Mouse (Mus musculus): ENCODE data around the gene Nlgn2. TPM values are rescaled to one million over a fixed set of nuclear protein-coding genes. Genes with fewer than 3 reads are reported as not detected.

The Nlgn2 gene
- polyA plus RNA-seq, 1 experiment from 2014 or later = 13.3 TPM

DNA sequence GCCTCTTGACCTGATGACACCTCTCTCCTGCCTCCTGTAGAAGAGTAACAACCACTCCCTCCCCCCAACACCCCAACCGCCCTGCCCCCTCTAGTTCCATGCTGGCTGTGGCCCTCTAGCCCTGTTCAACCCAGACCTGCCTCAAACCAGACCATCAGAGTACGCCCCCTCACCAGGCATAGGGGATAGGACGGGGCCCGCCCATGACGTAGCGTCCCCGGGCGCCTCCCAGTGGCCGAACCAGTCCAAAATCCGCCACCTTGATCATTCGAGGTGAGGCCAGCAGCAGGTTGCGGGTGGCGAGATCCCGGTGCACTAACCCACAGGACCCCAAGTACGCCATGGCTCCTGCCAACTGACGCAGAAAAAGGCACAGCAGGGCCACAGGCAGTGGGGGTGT, 17.8 kb upstream of the Nlgn2 start:
- H3K27me3 ChIP-seq = peaks cover 27% of the 10 kb centered on the region
- H3K9me3 ChIP-seq = no peaks in the 10 kb centered on the region
- H3K9ac ChIP-seq = no peak overlapping the region
- H3K4me3 ChIP-seq (replicated peaks) = no peak overlapping the region
- peak overlapping the region; percentile 4; the same call in 1 of the 2 replicates for H3K4me2 ChIP-seq
- 0 out of 2 replicates have a peak overlapping the region, but pooled peaks have one; percentile 33 for H3K27ac ChIP-seq
- ATAC-seq (ENCODE audit: low FRiP score) = no peak; the same call in 1 of the 2 replicates
- 16% methylated on average over 16 of the region's 16 CpGs for WGBS
- H3K4me1 ChIP-seq = peaks cover 12% of the 10 kb centered on the region
- H3K36me3 ChIP-seq (replicated peaks) = peaks cover 17% of the 10 kb centered on the region

DNA sequence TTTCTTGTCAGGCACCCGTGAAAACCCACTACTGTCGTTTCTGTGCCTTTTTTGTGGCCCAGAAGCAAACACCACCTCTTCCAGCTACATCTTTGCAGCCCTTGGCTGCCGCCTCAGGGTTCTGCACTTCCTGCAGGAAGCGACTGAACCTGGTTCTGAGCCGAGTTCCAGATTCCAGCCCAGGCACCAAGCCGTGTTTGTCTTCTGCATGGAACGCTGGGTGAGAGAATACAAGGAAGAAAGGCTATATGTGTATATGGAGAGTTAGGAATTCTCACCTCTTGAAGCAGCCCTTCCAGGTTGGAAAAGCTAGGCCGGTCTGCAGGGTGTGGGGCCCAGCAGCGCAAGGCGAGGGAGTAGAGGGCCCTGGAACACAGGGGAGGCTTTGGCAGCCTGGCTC, 17.1 kb upstream of the Nlgn2 start:
- Histone ChIP-seq H3K27me3 (peaks cover 23% of the 10 kb centered on the region), H3K9me3 (no peaks in the 10 kb centered on the region), H3K9ac (no peak overlapping the region), H3K27ac (0 out of 2 replicates have a peak overlapping the region, but pooled peaks have one; percentile 33), H3K4me2 (no peak overlapping the region), H3K4me3 (replicated peaks) (no peak overlapping the region), H3K4me1 (peaks cover 15% of the 10 kb centered on the region), H3K36me3 (replicated peaks) (peaks cover 23% of the 10 kb centered on the region)
- no peak for ATAC-seq (ENCODE audit: low FRiP score)
- WGBS = 88% methylated on average over 10 of the region's 10 CpGs

DNA sequence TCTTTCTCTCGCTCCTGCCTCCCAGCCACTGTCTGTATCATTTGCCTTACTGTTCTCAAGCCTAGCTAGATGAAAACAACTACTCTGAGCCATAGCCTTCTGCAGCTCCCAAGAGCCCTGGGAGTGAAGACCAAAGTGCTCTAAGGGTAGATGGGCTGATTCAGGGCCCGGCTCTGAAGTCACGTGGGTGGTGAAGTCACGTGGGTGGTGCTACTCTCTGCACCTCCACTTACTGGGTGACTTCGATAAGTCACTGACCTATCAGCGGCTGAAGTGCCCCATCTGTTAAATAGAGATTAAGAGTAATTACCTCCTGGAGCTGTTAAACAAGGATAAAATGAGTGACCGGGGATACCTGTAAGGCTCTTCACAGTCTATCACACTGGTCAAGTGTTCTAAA, 16.4 kb upstream of the Nlgn2 start:
- Histone ChIP-seq H3K27ac (no peak overlapping the region), H3K27me3 (peaks cover 16% of the 10 kb centered on the region), H3K4me3 (replicated peaks) (no peak overlapping the region), H3K9me3 (no peaks in the 10 kb centered on the region), H3K9ac (no peak overlapping the region), H3K4me2 (no peak overlapping the region), H3K36me3 (replicated peaks) (peaks cover 30% of the 10 kb centered on the region), H3K4me1 (peaks cover 15% of the 10 kb centered on the region)
- 79% methylated on average over 7 of the region's 7 CpGs for WGBS
- no peak for ATAC-seq (ENCODE audit: low FRiP score)

DNA sequence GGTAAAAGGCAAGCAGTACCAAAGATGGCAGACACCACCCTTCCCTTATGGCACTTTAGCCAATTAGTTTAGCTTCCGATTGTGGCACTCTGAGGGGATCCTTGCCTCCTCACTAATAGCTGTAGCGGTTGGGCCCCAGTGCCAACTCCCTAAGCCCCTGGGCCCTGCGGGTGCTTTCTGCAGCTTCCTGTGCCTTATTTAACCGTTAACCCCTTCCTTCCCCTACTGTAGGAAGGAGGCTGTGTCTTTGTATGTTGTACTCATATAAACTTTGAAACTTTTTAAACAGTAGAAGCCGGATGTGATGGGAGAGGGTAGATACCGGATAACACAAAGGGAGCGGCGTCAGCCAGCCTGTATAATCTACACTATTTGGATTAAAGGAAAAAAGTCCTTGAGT, 13.2 kb upstream of the Nlgn2 start:
- no peak overlapping the region for H3K4me2 ChIP-seq
- H3K4me3 ChIP-seq (replicated peaks) = no peak overlapping the region
- H3K27ac ChIP-seq = no peak overlapping the region
- H3K4me1 ChIP-seq = peaks cover 32% of the 10 kb centered on the region
- no peaks in the 10 kb centered on the region for H3K9me3 ChIP-seq
- H3K27me3 ChIP-seq = no peaks in the 10 kb centered on the region
- H3K9ac ChIP-seq = no peak overlapping the region
- no peak for ATAC-seq (ENCODE audit: low FRiP score)
- WGBS = 81% methylated on average over 8 of the region's 8 CpGs
- H3K36me3 ChIP-seq (replicated peaks) = peaks cover 40% of the 10 kb centered on the region

DNA sequence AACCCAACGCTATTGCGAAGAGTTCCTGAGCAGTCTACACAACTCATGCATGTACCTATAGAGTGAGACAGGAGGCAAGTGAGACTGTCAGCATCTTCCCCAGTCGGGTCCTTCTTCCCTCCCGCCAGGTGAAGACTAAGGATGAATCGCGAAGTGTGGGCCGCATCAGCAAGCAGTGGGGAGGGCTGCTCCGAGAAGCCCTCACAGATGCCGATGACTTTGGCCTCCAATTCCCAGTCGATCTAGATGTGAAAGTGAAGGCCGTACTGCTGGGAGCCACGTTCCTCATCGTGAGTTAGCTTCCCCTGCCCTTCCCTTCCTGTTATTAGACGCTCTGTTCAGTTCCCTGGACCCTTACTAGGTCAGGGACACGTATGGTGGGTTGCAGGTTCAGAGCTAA, 12.3 kb upstream of the Nlgn2 start:
- Histone ChIP-seq H3K4me2 (no peak overlapping the region), H3K9me3 (no peaks in the 10 kb centered on the region), H3K4me3 (replicated peaks) (no peak overlapping the region), H3K27ac (no peak overlapping the region), H3K27me3 (no peaks in the 10 kb centered on the region), H3K36me3 (replicated peaks) (peaks cover 40% of the 10 kb centered on the region), H3K4me1 (peaks cover 33% of the 10 kb centered on the region), H3K9ac (no peak overlapping the region)
- WGBS = 92% methylated on average over 15 of the region's 15 CpGs
- ATAC-seq (ENCODE audit: low FRiP score) = no peak

DNA sequence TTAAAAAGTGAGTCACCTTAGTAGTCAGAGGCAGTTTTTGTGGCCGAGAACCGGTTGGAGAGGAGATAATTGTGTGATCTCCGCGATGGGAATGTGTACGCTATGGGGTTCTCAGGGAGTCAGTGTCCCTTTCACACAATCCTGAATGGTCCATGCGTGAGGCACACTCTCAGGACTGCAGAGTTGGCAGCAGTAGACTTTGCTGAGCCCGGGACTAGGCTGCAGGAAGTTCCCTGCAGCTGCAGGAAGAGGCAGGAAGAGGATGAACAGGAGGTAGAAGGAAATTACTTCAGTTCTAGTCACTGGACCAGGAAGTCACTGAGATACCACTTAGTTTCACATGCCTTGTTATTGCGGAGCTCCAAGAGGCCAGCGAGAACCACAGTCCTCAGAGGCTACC, 11.5 kb upstream of the Nlgn2 start:
- peaks cover 32% of the 10 kb centered on the region for H3K4me1 ChIP-seq
- no peaks in the 10 kb centered on the region for H3K27me3 ChIP-seq
- H3K4me2 ChIP-seq = no peak overlapping the region
- no peak overlapping the region for H3K4me3 ChIP-seq (replicated peaks)
- no peak overlapping the region for H3K9ac ChIP-seq
- ATAC-seq (ENCODE audit: low FRiP score) = no peak
- no peaks in the 10 kb centered on the region for H3K9me3 ChIP-seq
- no peak overlapping the region for H3K27ac ChIP-seq
- H3K36me3 ChIP-seq (replicated peaks) = peaks cover 40% of the 10 kb centered on the region
- 92% methylated on average over 9 of the region's 9 CpGs for WGBS

DNA sequence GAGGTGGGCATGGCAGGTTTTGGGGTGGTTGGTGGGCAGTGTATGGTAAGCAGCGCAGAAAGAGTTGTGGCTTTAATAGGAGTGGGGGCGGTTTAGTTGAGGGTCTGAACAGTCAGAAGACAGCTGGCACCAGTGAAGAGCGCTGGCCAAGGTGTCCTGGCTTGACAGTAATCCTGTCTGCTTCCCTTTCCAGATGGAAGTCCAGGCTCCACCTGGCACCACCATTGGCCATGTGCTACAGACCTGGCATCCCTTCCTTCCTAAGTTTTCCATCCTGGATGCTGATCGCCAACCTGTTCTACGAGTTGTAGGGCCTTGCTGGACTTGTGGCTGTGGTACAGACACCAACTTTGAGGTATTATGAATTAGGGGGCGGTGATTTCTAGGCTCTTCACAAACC, 10.4 kb upstream of the Nlgn2 start:
- ATAC-seq (ENCODE audit: low FRiP score) = no peak
- peak overlapping the region; percentile 61 for H3K4me2 ChIP-seq
- H3K27me3 ChIP-seq = no peaks in the 10 kb centered on the region
- H3K4me1 ChIP-seq = peaks cover 32% of the 10 kb centered on the region
- H3K4me3 ChIP-seq (replicated peaks) = peak overlapping the region; percentile 67
- peak overlapping the region; percentile 82; the same call in 1 of the 2 replicates for H3K9ac ChIP-seq
- no peaks in the 10 kb centered on the region for H3K9me3 ChIP-seq
- no peak overlapping the region for H3K27ac ChIP-seq
- peaks cover 40% of the 10 kb centered on the region for H3K36me3 ChIP-seq (replicated peaks)
- WGBS = 95% methylated on average over 6 of the region's 6 CpGs

DNA sequence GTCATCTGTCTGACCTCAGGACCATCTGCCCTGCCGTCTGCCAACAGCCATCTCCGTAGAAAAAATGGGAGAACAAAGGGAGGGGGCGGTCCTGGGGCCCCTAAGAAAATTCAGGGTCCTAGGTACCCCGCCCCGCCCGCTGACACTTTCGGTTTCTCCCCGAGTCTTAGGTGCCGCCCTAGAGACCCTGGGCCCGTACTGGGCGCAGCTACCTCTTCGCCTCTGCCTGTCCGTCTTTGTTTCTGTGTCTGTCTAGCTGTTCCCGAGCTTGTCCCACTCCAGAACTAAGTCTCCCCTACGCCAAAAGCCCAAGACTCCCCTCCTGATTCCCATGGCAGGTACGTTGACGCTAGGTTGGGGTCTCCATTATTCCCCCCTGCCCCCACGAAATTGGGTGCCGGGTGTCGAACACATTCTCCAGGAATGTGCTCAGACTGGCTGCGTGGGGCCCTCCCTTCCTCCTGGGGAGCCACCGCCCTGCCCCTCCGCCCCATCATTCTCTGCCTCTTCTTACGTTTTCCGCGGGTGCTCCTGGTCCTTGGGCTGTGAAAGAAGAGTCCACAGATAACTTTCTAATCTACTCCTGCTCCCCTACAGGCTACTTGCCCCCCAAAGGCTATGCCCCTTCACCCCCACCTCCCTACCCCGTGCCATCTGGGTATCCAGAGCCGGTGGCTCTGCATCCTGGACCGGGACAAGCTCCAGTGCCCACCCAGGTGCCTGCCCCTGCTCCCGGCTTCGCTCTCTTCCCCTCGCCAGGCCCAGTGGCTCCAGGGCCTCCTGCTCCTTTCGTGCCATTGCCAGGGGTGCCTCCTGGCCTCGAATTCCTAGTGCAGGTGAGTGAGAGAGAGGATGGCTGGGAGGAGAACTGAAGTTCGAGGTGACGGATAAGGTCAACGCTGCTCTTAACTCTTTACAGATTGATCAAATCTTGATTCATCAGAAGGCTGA, 9.4 kb upstream of the Nlgn2 start:
- Histone ChIP-seq H3K4me1 (peaks cover 32% of the 10 kb centered on the region), H3K9me3 (no peaks in the 10 kb centered on the region), H3K4me2 (peak overlapping the region; percentile 61), H3K27me3 (no peaks in the 10 kb centered on the region), H3K36me3 (replicated peaks) (peaks cover 40% of the 10 kb centered on the region), H3K9ac (peak overlapping the region; percentile 82), H3K27ac (peak overlapping the region; percentile 96), H3K4me3 (replicated peaks) (peak overlapping the region; percentile 67)
- 16% methylated on average over 34 of the region's 37 CpGs for WGBS
- peak; percentile 39 for ATAC-seq (ENCODE audit: low FRiP score)

DNA sequence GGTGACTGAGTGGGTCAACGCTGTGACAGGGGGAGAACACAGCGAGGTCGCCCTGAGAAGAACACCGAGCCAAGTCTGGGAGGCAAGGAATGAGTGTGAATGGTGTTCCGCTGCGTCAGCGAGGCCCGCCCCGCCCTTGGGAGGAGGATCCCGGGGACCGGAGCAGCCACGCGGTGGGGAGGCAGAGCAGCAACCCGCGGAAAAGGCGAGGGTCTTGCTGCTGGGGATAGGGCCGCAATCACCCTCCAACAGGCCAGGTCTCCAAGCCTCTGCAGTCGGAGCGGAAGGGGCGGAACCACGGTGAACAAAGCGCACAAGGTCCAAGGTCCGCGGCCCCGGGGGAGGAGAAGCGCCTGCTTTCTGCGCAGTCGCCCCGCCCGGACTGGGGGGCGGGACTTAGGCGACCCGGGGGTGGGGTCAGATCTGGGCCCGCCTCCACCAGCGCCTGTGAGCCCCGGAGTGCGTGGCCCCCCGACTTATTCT, 8.7 kb upstream of the Nlgn2 start, which contains the start of gene Plscr3:
TSS of gene Plscr3 (plus strand) at position 179 of the 483 bp plus-strand sequence.
- under 1% methylated on average over 38 of the region's 38 CpGs for WGBS
- H3K9me3 ChIP-seq = no peaks in the 10 kb centered on the region

DNA sequence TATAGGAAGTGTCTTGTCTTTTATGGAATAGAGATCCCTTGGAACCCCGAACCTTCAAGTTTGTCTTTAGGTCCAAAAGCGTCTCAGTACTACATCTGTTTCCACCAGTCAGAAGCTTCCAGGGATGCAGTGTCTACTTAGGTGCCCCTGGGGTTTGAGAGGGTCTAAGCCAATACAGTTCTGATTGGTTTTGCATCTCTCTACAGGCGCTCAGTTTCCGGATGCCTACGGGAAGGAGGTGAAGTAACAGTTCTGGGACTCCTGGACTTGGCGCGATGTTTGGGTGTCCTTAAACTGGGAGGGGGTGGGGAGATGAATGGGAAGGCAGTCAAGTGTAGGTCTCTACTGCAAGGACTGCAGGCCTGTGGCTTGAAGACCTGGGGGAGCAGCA, 1.1 kb upstream of the Nlgn2 start:
- WGBS = under 1% methylated on average over 7 of the region's 7 CpGs
- H3K36me3 ChIP-seq (replicated peaks) = peaks cover 2% of the 10 kb centered on the region; the same call in 1 of the 2 replicates
- peak overlapping the region; percentile 77 for H3K27ac ChIP-seq
- peak overlapping the region; percentile 80 for H3K4me2 ChIP-seq
- ATAC-seq (ENCODE audit: low FRiP score) = no peak
- peak overlapping the region; percentile 67 for H3K9ac ChIP-seq
- peak overlapping the region; percentile 87 for H3K4me3 ChIP-seq (replicated peaks)
- H3K4me1 ChIP-seq = peaks cover 43% of the 10 kb centered on the region
- no peaks in the 10 kb centered on the region for H3K9me3 ChIP-seq
- H3K27me3 ChIP-seq = peaks cover 4% of the 10 kb centered on the region

More for the DNA sequence above, 8.7 kb upstream of the Nlgn2 start, which contains the start of gene Plscr3:
- Histone ChIP-seq H3K36me3 (replicated peaks) (peaks cover 33% of the 10 kb centered on the region), H3K4me2 (peak within 1 kb of the TSS; percentile 61), H3K27ac (peak within 1 kb of the TSS; percentile 96), H3K9ac (peak within 1 kb of the TSS; percentile 82), H3K4me1 (peaks cover 32% of the 10 kb centered on the region), H3K27me3 (no peaks in the 10 kb centered on the region), H3K4me3 (replicated peaks) (peak within 1 kb of the TSS; percentile 67)
- peak; percentile 91 for ATAC-seq (ENCODE audit: low FRiP score)

DNA sequence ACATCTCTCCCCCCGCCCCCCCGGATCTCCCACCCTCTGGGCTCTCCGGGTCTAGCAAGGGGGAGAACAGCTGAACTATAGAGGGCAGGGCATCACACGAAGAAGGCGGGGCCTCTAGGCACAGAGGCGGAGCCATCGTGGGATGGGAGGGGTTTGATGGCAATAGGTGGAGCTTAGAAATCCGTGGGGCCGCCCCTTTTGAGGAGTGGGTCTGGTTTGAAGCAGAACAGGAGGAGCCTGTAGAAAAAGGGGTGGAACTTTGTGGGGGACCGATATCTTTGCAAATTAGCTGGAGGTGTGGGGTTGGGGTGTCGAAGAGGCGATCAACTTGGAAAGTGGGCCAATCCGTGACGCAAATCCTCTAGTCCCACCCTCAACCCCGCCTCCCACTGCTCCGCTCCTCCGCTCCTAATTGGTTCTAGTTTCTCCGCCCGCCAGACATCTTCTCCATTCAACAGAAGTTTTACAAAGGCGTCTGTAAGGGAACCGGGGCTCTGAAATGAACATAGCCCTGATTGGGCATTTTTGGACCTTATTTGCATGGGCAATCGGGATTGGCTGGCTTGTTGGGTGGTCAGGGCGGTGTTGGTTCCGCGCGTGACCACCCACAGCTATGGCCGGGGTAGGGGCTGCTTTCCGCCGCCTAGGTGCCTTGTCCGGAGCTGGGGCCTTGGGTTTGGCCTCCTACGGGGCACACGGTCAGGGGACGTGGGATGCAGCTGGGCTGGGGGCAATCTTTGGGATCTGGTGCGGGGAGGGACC, 549 bp upstream of the Nlgn2 start, which contains the start of gene Tmem256:
TSS of gene Tmem256 (plus strand) at position 563 of the 762 bp plus-strand sequence.
- peaks cover 46% of the 10 kb centered on the region for H3K4me1 ChIP-seq
- H3K27me3 ChIP-seq = peaks cover 7% of the 10 kb centered on the region
- peak; percentile 88 for ATAC-seq (ENCODE audit: low FRiP score)
- peaks cover 8% of the 10 kb centered on the region for H3K36me3 ChIP-seq (replicated peaks)
- H3K4me2 ChIP-seq = peak within 1 kb of the TSS; percentile 80
- H3K9me3 ChIP-seq = no peaks in the 10 kb centered on the region
- H3K4me3 ChIP-seq (replicated peaks) = peak within 1 kb of the TSS; percentile 87
- H3K9ac ChIP-seq = peak within 1 kb of the TSS; percentile 94
- peak within 1 kb of the TSS; percentile 96 for H3K27ac ChIP-seq
- WGBS = under 1% methylated on average over 34 of the region's 34 CpGs
